Mouse (Mus musculus) liver, postnatal 0 days (tissue): ENCODE data around the gene Fam161a. TPM values are rescaled to one million over a fixed set of nuclear protein-coding genes. Genes with fewer than 3 reads are reported as not detected.

ENCODE experiments used
- ATAC-seq: fragments of 200-750 bp; cut with Nextera tagmentation; 2 replicates; pipeline ENCODE4 v1.8.0; 2017; ENCODE audit warnings: mild to moderate bottlenecking, moderate library complexity
- DNase-seq: peaks from one replicate; pipeline ENCODE4 v3.0.0-alpha.2; 2016
- H3K27ac ChIP-seq: fragments of 300-500 bp; sonication (generic); 2 replicates; pipeline ENCODE4 v1.5.1; 2014; ENCODE audit warnings: antibody characterized with exemption, moderate library complexity, mild to moderate bottlenecking, low read depth
- H3K27me3 ChIP-seq: fragments of 300-500 bp; sonication (generic); 2 replicates; pipeline ENCODE4 v1.6.1; 2014; ENCODE audit warnings: low read length, control low read depth, mixed read lengths; ENCODE audit not compliant: insufficient read depth
- H3K36me3 ChIP-seq: fragments of 300-500 bp; sonication (generic); replicated peaks from 2 replicates; pipeline ENCODE4 v1.6.1; 2014; ENCODE audit warnings: mild to moderate bottlenecking, control low read depth, low read length, moderate library complexity, mixed read lengths; ENCODE audit not compliant: insufficient read depth
- H3K4me1 ChIP-seq: fragments of 300-500 bp; sonication (generic); 2 replicates; pipeline ENCODE4 v1.6.1; 2014; ENCODE audit warnings: antibody characterized with exemption, mild to moderate bottlenecking, control low read depth; ENCODE audit not compliant: insufficient read depth
- H3K4me2 ChIP-seq: fragments of 300-500 bp; sonication (generic); 2 replicates; pipeline ENCODE4 v1.6.1; 2014; ENCODE audit warnings: low read depth, mild to moderate bottlenecking, low read length, moderate library complexity, mixed read lengths
- H3K4me3 ChIP-seq: fragments of 300-500 bp; sonication (generic); 2 replicates; pipeline ENCODE4 v1.5.1; 2014; ENCODE audit warnings: low read depth, low read length
- H3K9ac ChIP-seq: fragments of 300-500 bp; sonication (generic); replicated peaks from 2 replicates; pipeline ENCODE4 v1.6.1; 2014; ENCODE audit warnings: mild to moderate bottlenecking, moderate library complexity
- H3K9me3 ChIP-seq: fragments of 300-500 bp; sonication (generic); 2 replicates; pipeline ENCODE4 v1.6.1; 2016; ENCODE audit warnings: mild to moderate bottlenecking, control low read depth, low read length, mixed read lengths
- CTCF ChIP-seq: sonication (generic); IDR thresholded peaks from 2 replicates; pipeline ENCODE4 v1.5.1; 2016; ENCODE audit warnings: antibody characterized with exemption, low read depth
- EP300 ChIP-seq: IDR thresholded peaks from 2 replicates; pipeline ENCODE4 v1.6.1; 2016; ENCODE audit warnings: antibody characterized with exemption, low read depth, mild to moderate bottlenecking
- WGBS: fragments of 180-500 bp; shearing (Covaris S2); extraction: QIAGEN DNeasy Blood & Tissue Kit; methylation state at CpG from one replicate; pipeline ENCODE4 v1.1.7; 2014; ENCODE audit not compliant: insufficient replicate concordance; 5-methylcytosine and 5-hydroxymethylcytosine counted together
- polyA plus RNA-seq: library from polyadenylated mRNA; unstranded; fragments of >200 nt; fragmentation: Nextera tagmentation; extraction: Ambion mirVana; gene quantifications from 2 replicates; pipeline ENCODE4 v1.2.1, GENCODE M21; 2015

Fam161a gene
- polyA plus RNA-seq = 1.5 and 1.6 TPM in 2 replicates

DNA sequence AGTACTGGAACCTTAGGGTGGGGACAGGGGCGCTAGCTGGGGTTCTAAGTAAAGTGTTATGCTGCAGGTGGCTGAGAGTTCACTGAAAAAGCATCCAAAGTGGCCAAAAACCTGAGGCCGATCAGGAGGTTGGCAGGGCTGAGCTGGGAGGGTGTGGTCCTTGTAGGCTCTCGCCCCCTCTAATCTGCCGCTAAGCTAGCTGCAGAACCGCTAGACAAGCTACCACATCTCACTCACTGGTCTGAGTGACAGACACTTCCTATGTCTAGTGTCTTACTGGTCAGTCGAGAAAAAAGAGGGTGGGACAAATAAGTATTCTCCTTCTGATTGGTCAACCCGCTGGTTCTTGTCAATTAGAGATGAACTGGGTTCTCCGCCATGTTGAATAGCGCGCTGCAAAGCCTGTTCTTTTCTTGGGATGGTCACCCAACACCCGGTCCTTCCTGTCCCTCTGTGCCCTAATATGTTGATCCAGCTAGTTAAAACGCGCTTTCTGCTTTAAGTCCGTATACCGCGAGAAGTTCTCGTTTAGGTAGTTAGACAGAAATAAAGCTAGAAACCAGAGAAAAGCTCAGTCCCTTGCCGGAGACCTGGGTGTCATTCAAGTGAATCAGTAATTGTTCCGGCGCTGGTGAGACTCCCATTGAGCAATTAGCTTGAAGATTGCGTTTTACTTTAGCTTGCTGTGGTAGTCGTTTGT is at the start of gene Fam161a:
Gene Fam161a (plus strand): TSS at position 51 of the 700 bp plus-strand sequence.
- H3K36me3 ChIP-seq = peaks cover 16% of the 10 kb centered on the region
- DNase-seq = peak; percentile 68
- no peaks in the 10 kb centered on the region for H3K9me3 ChIP-seq
- H3K9ac ChIP-seq = peak within 1 kb of the TSS; percentile 77
- H3K27me3 ChIP-seq = no peaks in the 10 kb centered on the region
- peak within 1 kb of the TSS; percentile 97 for H3K4me2 ChIP-seq
- WGBS = 1% methylated on average over 22 of the region's 22 CpGs
- peaks cover 6% of the 10 kb centered on the region for H3K4me1 ChIP-seq
- peak within 1 kb of the TSS; percentile 75 for H3K27ac ChIP-seq
- peak within 1 kb of the TSS; percentile 54 for H3K4me3 ChIP-seq
- TF ChIP-seq CTCF = no peak
- TF ChIP-seq EP300 = no peak
- ATAC-seq = peak; percentile 94

DNA sequence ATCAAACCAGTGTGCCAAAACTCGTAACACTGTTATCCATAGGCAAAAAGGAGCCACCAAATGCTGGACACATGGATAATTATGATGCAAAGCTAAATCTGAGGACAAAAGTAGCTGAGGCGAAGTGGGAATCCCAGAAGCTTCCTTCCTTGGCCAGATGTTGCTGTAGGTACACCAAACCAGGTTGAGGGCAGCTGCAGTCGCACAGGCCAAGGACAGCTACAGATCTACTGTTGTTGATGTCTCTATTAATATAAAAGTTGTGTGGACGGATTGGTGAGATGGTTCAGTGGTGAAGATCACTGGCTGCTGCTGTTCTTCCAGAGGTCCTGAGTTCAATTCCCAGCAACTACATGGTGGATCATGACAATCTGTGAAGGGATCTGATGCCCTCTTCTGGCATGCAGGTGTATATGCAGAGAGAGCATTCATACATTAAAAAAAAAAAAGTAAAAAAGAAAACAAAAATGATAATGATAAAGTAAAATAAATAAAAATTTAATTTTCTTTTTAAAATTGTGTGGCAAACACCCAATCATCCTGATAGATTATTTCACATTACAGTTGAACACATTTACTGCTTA is 49.4 kb upstream of the Fam161a start:
- H3K4me2 ChIP-seq = no peak overlapping the region
- no peaks in the 10 kb centered on the region for H3K9me3 ChIP-seq
- H3K4me3 ChIP-seq = no peak overlapping the region
- no peak overlapping the region for H3K9ac ChIP-seq
- TF ChIP-seq EP300 (no peak), CTCF (peak; percentile 69)
- H3K36me3 ChIP-seq = 0 out of 2 replicates have a peak, but pooled peaks cover 2% of the 10 kb centered on the region
- no peaks in the 10 kb centered on the region for H3K4me1 ChIP-seq
- H3K27me3 ChIP-seq = no peaks in the 10 kb centered on the region
- DNase-seq (no peak), ATAC-seq (no peak)
- 84% methylated on average over 4 of the region's 4 CpGs for WGBS
- H3K27ac ChIP-seq = no peak overlapping the region

DNA sequence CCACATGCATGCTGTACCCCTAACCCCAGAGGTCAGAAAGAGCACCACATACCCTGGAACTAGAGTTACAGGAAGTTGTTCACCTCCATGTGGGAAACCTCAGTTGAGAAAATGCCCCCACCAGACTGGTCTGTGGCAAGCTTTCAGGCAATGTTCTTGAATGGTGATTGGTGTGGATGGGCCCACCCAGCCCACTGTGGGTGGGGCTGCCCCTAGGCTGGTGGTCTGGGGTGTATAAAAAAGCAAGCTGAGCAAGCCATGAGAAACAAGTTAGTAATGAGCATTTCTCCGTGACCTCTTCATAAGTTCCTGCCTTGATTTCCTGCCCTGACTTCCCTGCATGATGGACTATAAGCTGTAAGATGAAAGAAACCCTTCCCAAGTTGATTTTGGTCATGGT is 45.2 kb upstream of the Fam161a start:
- no peak for DNase-seq
- WGBS = 88% methylated on average over 1 of the region's 1 CpGs
- Histone ChIP-seq H3K4me3 (no peak overlapping the region), H3K4me2 (no peak overlapping the region), H3K27ac (no peak overlapping the region), H3K27me3 (no peaks in the 10 kb centered on the region), H3K36me3 (peaks cover 2% of the 10 kb centered on the region; the same call in 1 of the 2 replicates), H3K9ac (no peak overlapping the region), H3K4me1 (no peaks in the 10 kb centered on the region), H3K9me3 (peaks cover 5% of the 10 kb centered on the region; the same call in 1 of the 2 replicates)
- ATAC-seq = no peak
- TF ChIP-seq EP300 = no peak
- TF ChIP-seq CTCF = no peak

DNA sequence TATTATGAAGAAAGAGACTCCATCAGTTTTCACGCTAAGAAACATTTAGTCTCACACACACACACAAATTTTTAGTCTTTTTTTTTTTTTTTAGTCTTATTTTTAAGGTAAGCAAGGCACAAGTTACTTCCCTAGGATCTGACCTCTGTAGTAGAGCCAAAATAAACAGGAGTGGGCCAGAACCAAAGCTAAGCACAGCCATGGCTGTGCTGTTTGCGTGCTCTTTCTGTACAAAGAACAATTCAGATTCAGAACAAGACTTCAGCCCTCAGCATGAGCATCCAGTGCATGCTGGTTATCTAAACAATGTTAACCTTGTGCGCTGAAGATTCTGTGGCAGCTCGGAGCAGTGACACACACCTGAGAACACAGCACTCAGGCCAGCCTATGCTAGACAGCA is 42.9 kb upstream of the Fam161a start:
- H3K9ac ChIP-seq = no peak overlapping the region
- H3K9me3 ChIP-seq = peaks cover 8% of the 10 kb centered on the region; the same call in 1 of the 2 replicates
- ATAC-seq (no peak), DNase-seq (no peak)
- 0 out of 2 replicates have a peak overlapping the region, but pooled peaks have one; percentile 29 for H3K27ac ChIP-seq
- H3K27me3 ChIP-seq = no peaks in the 10 kb centered on the region
- H3K36me3 ChIP-seq = peaks cover 2% of the 10 kb centered on the region; the same call in 1 of the 2 replicates
- H3K4me1 ChIP-seq = no peaks in the 10 kb centered on the region
- H3K4me2 ChIP-seq = no peak overlapping the region
- WGBS = 72% methylated on average over 4 of the region's 4 CpGs
- TF ChIP-seq CTCF (no peak), EP300 (no peak)
- no peak overlapping the region for H3K4me3 ChIP-seq

DNA sequence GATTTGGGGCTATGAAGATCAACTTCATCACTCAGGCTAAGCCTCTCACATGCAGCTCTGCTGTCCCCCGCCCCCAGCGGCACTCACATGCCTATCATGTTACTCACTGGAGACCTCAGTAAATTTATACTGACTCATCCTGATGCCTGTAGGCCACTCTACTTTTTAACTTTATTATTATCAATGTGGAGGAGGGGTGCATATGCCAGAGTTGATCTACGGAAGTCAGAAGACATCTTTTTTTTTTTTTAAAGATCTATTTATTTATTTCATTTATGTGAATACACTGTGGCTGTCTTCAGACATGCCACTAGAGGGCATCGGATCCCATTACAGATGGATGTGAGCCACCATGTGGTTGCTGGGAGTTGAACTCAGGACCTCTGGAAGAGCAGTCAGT is 41.8 kb upstream of the Fam161a start:
- peaks cover 8% of the 10 kb centered on the region; the same call in 1 of the 2 replicates for H3K9me3 ChIP-seq
- H3K36me3 ChIP-seq = peaks cover 2% of the 10 kb centered on the region; the same call in 1 of the 2 replicates
- H3K27ac ChIP-seq = no peak overlapping the region
- no peak overlapping the region for H3K4me2 ChIP-seq
- no peak overlapping the region for H3K9ac ChIP-seq
- no peaks in the 10 kb centered on the region for H3K27me3 ChIP-seq
- no peaks in the 10 kb centered on the region for H3K4me1 ChIP-seq
- 80% methylated on average over 4 of the region's 4 CpGs for WGBS
- TF ChIP-seq CTCF (peak; percentile 57), EP300 (no peak)
- DNase-seq = no peak
- no peak for ATAC-seq
- H3K4me3 ChIP-seq = no peak overlapping the region

DNA sequence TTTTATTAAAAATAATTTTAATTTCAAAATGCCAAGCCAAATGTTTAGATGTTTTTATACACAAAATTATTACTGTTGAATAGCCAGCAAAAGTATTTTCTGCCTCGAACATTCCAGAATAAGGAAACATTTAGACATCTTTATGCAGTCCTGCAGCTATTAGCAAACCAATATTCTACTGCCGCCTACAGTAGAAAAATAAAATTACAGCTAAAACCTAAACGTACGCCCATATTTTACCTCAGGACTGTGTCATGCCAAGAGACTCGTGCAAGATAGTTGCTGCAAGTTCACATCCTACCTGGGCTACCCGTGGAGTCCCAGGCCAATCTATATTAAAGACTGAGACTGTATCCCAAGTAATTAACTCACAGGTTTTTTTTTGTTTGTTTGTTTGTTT is 37.8 kb upstream of the Fam161a start:
- no peak overlapping the region for H3K9ac ChIP-seq
- no peak overlapping the region for H3K4me2 ChIP-seq
- ATAC-seq (no peak), DNase-seq (no peak)
- H3K4me1 ChIP-seq = no peaks in the 10 kb centered on the region
- WGBS = 30% methylated on average over 6 of the region's 6 CpGs
- peaks cover 2% of the 10 kb centered on the region; the same call in 1 of the 2 replicates for H3K36me3 ChIP-seq
- peaks cover 8% of the 10 kb centered on the region; the same call in 1 of the 2 replicates for H3K9me3 ChIP-seq
- H3K27ac ChIP-seq = no peak overlapping the region
- no peaks in the 10 kb centered on the region for H3K27me3 ChIP-seq
- H3K4me3 ChIP-seq = no peak overlapping the region
- peak; percentile 70 for TF ChIP-seq CTCF
- no peak for TF ChIP-seq EP300
